Mouse (Mus musculus) limb, embryonic 14.5 days (tissue): ENCODE data around the gene Gm10073. TPM values are rescaled to one million over a fixed set of nuclear protein-coding genes. Genes with fewer than 3 reads are reported as not detected.
"Not testable (repeated sequence)": the region's sequence is repeated elsewhere in the genome, so short reads cannot be mapped to it uniquely, and the experiment has no call there.

ENCODE experiments used
- ATAC-seq: fragments of 200-750 bp; cut with Nextera tagmentation; 2 replicates; pipeline ENCODE4 v1.8.0; 2017; ENCODE audit warnings: low read depth, moderate number of reproducible peaks, moderate TSS enrichment; ENCODE audit not compliant: low FRiP score
- DNase-seq: peaks from one replicate; pipeline ENCODE4 v3.0.0-alpha.2; 2015; ENCODE audit warnings: low spot score
- H3K27ac ChIP-seq: fragments of 300-500 bp; sonication (generic); replicated peaks from 2 replicates; pipeline ENCODE4 v1.5.1; 2014; ENCODE audit warnings: low read depth, mild to moderate bottlenecking, low read length, moderate library complexity, mixed read lengths
- H3K27me3 ChIP-seq: fragments of 300-500 bp; sonication (generic); 2 replicates; pipeline ENCODE4 v1.6.1; 2014; ENCODE audit warnings: low read length, mixed read lengths; ENCODE audit not compliant: control insufficient read depth, insufficient read depth
- H3K36me3 ChIP-seq: fragments of 300-500 bp; sonication (generic); 2 replicates; pipeline ENCODE4 v1.6.1; 2014; ENCODE audit warnings: mild to moderate bottlenecking, low read length, moderate library complexity, mixed read lengths; ENCODE audit not compliant: control insufficient read depth, insufficient read depth
- H3K4me1 ChIP-seq: fragments of 300-500 bp; sonication (generic); 2 replicates; pipeline ENCODE4 v1.6.1; 2014; ENCODE audit warnings: antibody characterized with exemption, low read length, mixed read lengths; ENCODE audit not compliant: control insufficient read depth, insufficient read depth
- H3K4me2 ChIP-seq: fragments of 300-500 bp; sonication (generic); replicated peaks from 2 replicates; pipeline ENCODE4 v1.6.1; 2014; ENCODE audit warnings: low read depth, mild to moderate bottlenecking, low read length, moderate library complexity; ENCODE audit not compliant: severe bottlenecking
- H3K4me3 ChIP-seq: fragments of 300-500 bp; sonication (generic); replicated peaks from 2 replicates; pipeline ENCODE4 v1.5.1; 2014; ENCODE audit warnings: low read length
- H3K9ac ChIP-seq: fragments of 300-500 bp; sonication (generic); 2 replicates; pipeline ENCODE4 v1.6.1; 2014; ENCODE audit warnings: mild to moderate bottlenecking, low read depth, low read length, moderate library complexity; ENCODE audit not compliant: severe bottlenecking
- H3K9me3 ChIP-seq: fragments of 300-500 bp; sonication (generic); 2 replicates; pipeline ENCODE4 v1.6.1; 2016; ENCODE audit warnings: low read length; ENCODE audit not compliant: control insufficient read depth
- POLR2A ChIP-seq: fragments of 200-500 bp; IDR thresholded peaks from 2 replicates; pipeline ENCODE4 v1.8.0; 2012; ENCODE audit warnings: inconsistent platforms, mild to moderate bottlenecking, moderate library complexity, borderline replicate concordance; ENCODE audit not compliant: insufficient read depth, insufficient read length; ENCODE audit errors: extremely low read depth
- WGBS: fragments of 180-500 bp; shearing (Covaris S2); extraction: QIAGEN DNeasy Blood & Tissue Kit; methylation state at CpG from one replicate; pipeline ENCODE4 v1.1.7; 2014; 5-methylcytosine and 5-hydroxymethylcytosine counted together
- polyA plus RNA-seq, 2 experiments: library from polyadenylated mRNA; depleted of rRNA in 1 of 2; stranded (reverse) in 1 of 2; unstranded in 1 of 2; fragments of >200 nt; fragmentation: Nextera tagmentation in 1 of 2; extraction: Ambion mirVana in 1 of 2; gene quantifications; 2 replicates each; pipeline versions ENCODE4 v1.2.1 to v1.2.3; 2012 to 2014

Gene Gm10073
- polyA plus RNA-seq (2012; rRNA removed): 27.8 and 43.1 TPM in 2 replicates
- polyA plus RNA-seq (2014; fragmentation: Nextera tagmentation; extraction: Ambion mirVana): 11.1 and 15.2 TPM in 2 replicates

GRCm38 (mm10) chr8:106573168-106573567, at the start of gene Gm10073:
Gene Gm10073 (minus strand): TSS chr8:106573461.
- not testable (repeated sequence) for H3K27ac ChIP-seq, H3K4me3 ChIP-seq, ATAC-seq, H3K36me3 ChIP-seq, H3K27me3 ChIP-seq, H3K9me3 ChIP-seq, H3K4me1 ChIP-seq, DNase-seq, H3K9ac ChIP-seq, H3K4me2 ChIP-seq
- WGBS: 30% methylated on average over 19 of the region's 20 CpGs

DNA sequence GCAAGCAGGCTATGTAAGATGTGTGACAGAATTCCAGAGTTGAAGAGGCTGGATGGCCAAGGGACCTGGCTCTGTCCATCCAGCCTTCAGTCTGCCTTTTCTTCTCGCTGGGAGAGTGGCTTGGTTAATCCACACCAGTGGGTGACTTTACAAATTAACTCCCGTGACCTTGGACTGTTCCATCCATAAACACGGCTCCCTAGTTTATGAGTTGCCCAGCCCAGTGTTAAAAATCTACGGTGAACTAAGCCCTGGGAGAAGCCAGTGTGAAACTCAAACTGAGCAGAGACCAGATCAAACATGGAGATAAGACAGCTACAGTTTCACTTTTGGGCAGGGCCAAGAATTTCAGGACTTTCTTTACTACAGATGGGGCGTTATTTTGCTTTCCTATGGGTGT, 49.8 kb upstream of the Gm10073 start:
- no peak overlapping the region for H3K9ac ChIP-seq
- H3K4me1 ChIP-seq: peaks cover 10% of the 10 kb centered on the region
- no peak overlapping the region for H3K4me2 ChIP-seq
- no peak overlapping the region for H3K27ac ChIP-seq
- H3K9me3 ChIP-seq: no peaks in the 10 kb centered on the region
- H3K27me3 ChIP-seq: no peaks in the 10 kb centered on the region
- ATAC-seq: no peak
- DNase-seq: no peak
- H3K36me3 ChIP-seq: no peaks in the 10 kb centered on the region
- TF ChIP-seq POLR2A: no peak
- no peak overlapping the region for H3K4me3 ChIP-seq
- WGBS: 34% methylated on average over 5 of the region's 5 CpGs

- Histone ChIP-seq H3K27me3 (no peaks in the 10 kb centered on the region), H3K27ac (no peak overlapping the region), H3K4me2 (no peak overlapping the region), H3K4me1 (peaks cover 22% of the 10 kb centered on the region), H3K9me3 (no peaks in the 10 kb centered on the region), H3K4me3 (no peak overlapping the region), H3K9ac (no peak overlapping the region), H3K36me3 (no peaks in the 10 kb centered on the region)
- no peak for DNase-seq
- TF ChIP-seq POLR2A: no peak
- no peak for ATAC-seq
- 56% methylated on average over 2 of the region's 2 CpGs for WGBS
Measured at GRCm38 (mm10) chr8:106620488-106620887, 47.2 kb upstream of the Gm10073 start.

GRCm38 (mm10) chr8:106619549-106620245, 46.4 kb upstream of the Gm10073 start:
- Histone ChIP-seq H3K27ac (no peak overlapping the region), H3K4me1 (peaks cover 22% of the 10 kb centered on the region), H3K36me3 (no peaks in the 10 kb centered on the region), H3K9me3 (no peaks in the 10 kb centered on the region), H3K9ac (no peak overlapping the region), H3K4me3 (no peak overlapping the region), H3K27me3 (no peaks in the 10 kb centered on the region), H3K4me2 (no peak overlapping the region)
- no peak for TF ChIP-seq POLR2A
- WGBS: 39% methylated on average over 7 of the region's 9 CpGs
- DNase-seq (peak; percentile 82), ATAC-seq (peak; percentile 71)

DNA sequence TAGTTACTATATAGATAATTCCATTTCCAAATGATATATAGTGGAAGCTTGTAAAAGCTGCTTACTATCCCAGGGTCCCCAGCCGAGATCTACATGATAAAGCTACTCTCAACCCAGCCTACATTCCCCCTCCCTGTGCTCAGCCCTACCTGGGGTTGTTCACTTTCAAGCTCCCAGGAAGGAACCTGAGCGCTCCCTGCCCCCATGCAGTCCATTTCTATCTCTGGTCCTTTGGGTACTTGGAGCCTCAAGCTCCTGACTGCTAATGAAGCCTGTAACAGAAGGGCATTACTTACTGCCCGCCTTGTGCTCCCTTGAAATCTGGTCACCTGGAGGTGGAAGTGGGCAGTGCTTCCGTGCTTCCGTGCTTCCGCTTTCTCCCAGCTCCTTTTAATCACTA, 45.1 kb upstream of the Gm10073 start:
- H3K4me2 ChIP-seq: no peak overlapping the region
- no peak overlapping the region for H3K4me3 ChIP-seq
- H3K27ac ChIP-seq: no peak overlapping the region; the same call in 1 of the 2 replicates
- 53% methylated on average over 6 of the region's 6 CpGs for WGBS
- no peak for TF ChIP-seq POLR2A
- peaks cover 22% of the 10 kb centered on the region for H3K4me1 ChIP-seq
- ATAC-seq (no peak), DNase-seq (no peak)
- H3K9ac ChIP-seq: no peak overlapping the region
- H3K36me3 ChIP-seq: no peaks in the 10 kb centered on the region
- H3K9me3 ChIP-seq: no peaks in the 10 kb centered on the region
- no peaks in the 10 kb centered on the region for H3K27me3 ChIP-seq
